16 mouse cellular contexts compared by ENCODE assay signal in genomic region chr16:50481341-50481740, GRCm38 (mm10). TPM values are rescaled to one million over a fixed set of nuclear protein-coding genes. Genes with fewer than 3 reads are reported as not detected.
DNase-seq lines count a peak whose midpoint lies in the region; ATAC-seq lines count a peak whose summit lies in the region.
"Had no signal": no experiment of that assay in that cellular context is flagged by ENCODE, and none has a peak within 500 bp of the region (broad histone marks: within the 10 kb centered on the region; RNA-seq: fewer than 3 reads in every experiment).

No protein-coding gene starts in this region.

- peak; percentile 16 for DNase-seq in adrenal gland, postnatal 14 days
- no peak for DNase-seq in adrenal gland, postnatal 4 days (ENCODE audit: low spot score in 2 of 2)
- DNase-seq in 3T3-L1 (ENCODE audit: low read depth, low spot score) (peak; percentile 97), NIH3T3 (ENCODE audit: low read depth) (peak; percentile 91)
- DNase-seq in mesoderm, embryonic 11.5 days (ENCODE audit: low read depth, low spot score) = peak; percentile 25
- DNase-seq in right cerebral cortex, adult 2 months (ENCODE audit: low spot score in 2 of 2) = no peak
- DNase-seq: B cell, adult 2 months; cerebellum, adult 2 months; cerebellum, postnatal 14 days; kidney, adult 11 months; kidney, postnatal 36 days; retina, postnatal 1 day; right cerebral cortex, postnatal 25 days had no signal

- ATAC-seq in monocyte, adult 5-6 weeks (replicated peaks; ENCODE audit: insufficient number of reproducible peaks, low FRiP score, low TSS enrichment, poor library complexity, severe bottlenecking) = no peak
- ATAC-seq: forebrain, embryonic 16.5 days; inflammation-experienced regulatory T-cells, adult 6 months had no signal

RNA-seq across cellular contexts. Expression of gene Bbx, which starts 49.2 kb away (rescaled TPM):
- 28.8 and 33.3 TPM in 2 replicates for total RNA-seq in adrenal gland, postnatal 14 days (2021)
- total RNA-seq in adrenal gland, postnatal 4 days (2021) = 10 to 100 TPM; 46.5 to 49.4 TPM
- total RNA-seq in monocyte, adult 5-6 weeks (2017) = 30.7 to 54.8 TPM (median 39.8 TPM) in 3 replicates

Comparison
In these comparisons a context has a peak if more than half of its experiments do, and no peak if none do; other contexts are left out.
1. DNase-seq: peak in adrenal gland, postnatal 14 days (single experiment), 3T3-L1 (single experiment), NIH3T3 (single experiment) and mesoderm, embryonic 11.5 days (single experiment); none in adrenal gland, postnatal 4 days (0 of 2) and right cerebral cortex, adult 2 months (0 of 2).